Mouse (Mus musculus) hindbrain, embryonic 14.5 days (tissue): ENCODE measurements around the gene Znrf2. TPM values are rescaled to one million over a fixed set of nuclear protein-coding genes. Genes with fewer than 3 reads are reported as not detected.
"Not testable (repeated sequence)": the region's sequence is repeated elsewhere in the genome, so short reads cannot be mapped to it uniquely, and the experiment has no call there.

Source experiments
- ATAC-seq: fragments of 200-750 bp; cut with Nextera tagmentation; 2 replicates; pipeline ENCODE4 v1.8.0; 2017; ENCODE audit warnings: moderate number of reproducible peaks, mild to moderate bottlenecking, moderate TSS enrichment, moderate library complexity; ENCODE audit not compliant: low FRiP score
- DNase-seq: peaks from one replicate; pipeline ENCODE4 v3.0.0-alpha.2; 2015; ENCODE audit warnings: low spot score
- H3K27ac ChIP-seq: fragments of 300-500 bp; sonication (generic); 2 replicates; pipeline ENCODE4 v1.5.1; 2014; ENCODE audit warnings: mild to moderate bottlenecking, moderate library complexity
- H3K27me3 ChIP-seq: fragments of 300-500 bp; sonication (generic); 2 replicates; pipeline ENCODE4 v1.6.1; 2014; ENCODE audit warnings: mild to moderate bottlenecking, low read length, mixed read lengths; ENCODE audit not compliant: control insufficient read depth, insufficient read depth
- H3K36me3 ChIP-seq: fragments of 300-500 bp; sonication (generic); replicated peaks from 2 replicates; pipeline ENCODE4 v1.6.1; 2014; ENCODE audit not compliant: control insufficient read depth, insufficient read depth
- H3K4me1 ChIP-seq: fragments of 300-500 bp; sonication (generic); replicated peaks from 2 replicates; pipeline ENCODE4 v1.6.1; 2014; ENCODE audit warnings: antibody characterized with exemption, low read length, mixed read lengths; ENCODE audit not compliant: control insufficient read depth, insufficient read depth
- H3K4me2 ChIP-seq: fragments of 300-500 bp; sonication (generic); replicated peaks from 2 replicates; pipeline ENCODE4 v1.6.1; 2014; ENCODE audit warnings: mild to moderate bottlenecking, moderate library complexity
- H3K4me3 ChIP-seq: fragments of 300-500 bp; sonication (generic); replicated peaks from 2 replicates; pipeline ENCODE4 v1.5.1; 2014; ENCODE audit warnings: mild to moderate bottlenecking, low read length
- H3K9ac ChIP-seq: fragments of 300-500 bp; sonication (generic); 2 replicates; pipeline ENCODE4 v1.6.1; 2014
- H3K9me3 ChIP-seq: fragments of 300-500 bp; sonication (generic); 2 replicates; pipeline ENCODE4 v1.6.1; 2016; ENCODE audit warnings: low read length; ENCODE audit not compliant: control insufficient read depth
- WGBS: fragments of 180-500 bp; shearing (Covaris S2); extraction: QIAGEN DNeasy Blood & Tissue Kit; methylation state at CpG from one replicate; pipeline ENCODE4 v1.1.7; 2014; 5-methylcytosine and 5-hydroxymethylcytosine counted together
- polyA plus RNA-seq: library from polyadenylated mRNA; unstranded; fragments of >200 nt; fragmentation: Nextera tagmentation; extraction: Ambion mirVana; gene quantifications from 2 replicates; pipeline ENCODE4 v1.2.1, GENCODE M21; 2014

Gene Znrf2
- polyA plus RNA-seq, 1 experiment from 2014 or later, result 7.7 TPM

DNA sequence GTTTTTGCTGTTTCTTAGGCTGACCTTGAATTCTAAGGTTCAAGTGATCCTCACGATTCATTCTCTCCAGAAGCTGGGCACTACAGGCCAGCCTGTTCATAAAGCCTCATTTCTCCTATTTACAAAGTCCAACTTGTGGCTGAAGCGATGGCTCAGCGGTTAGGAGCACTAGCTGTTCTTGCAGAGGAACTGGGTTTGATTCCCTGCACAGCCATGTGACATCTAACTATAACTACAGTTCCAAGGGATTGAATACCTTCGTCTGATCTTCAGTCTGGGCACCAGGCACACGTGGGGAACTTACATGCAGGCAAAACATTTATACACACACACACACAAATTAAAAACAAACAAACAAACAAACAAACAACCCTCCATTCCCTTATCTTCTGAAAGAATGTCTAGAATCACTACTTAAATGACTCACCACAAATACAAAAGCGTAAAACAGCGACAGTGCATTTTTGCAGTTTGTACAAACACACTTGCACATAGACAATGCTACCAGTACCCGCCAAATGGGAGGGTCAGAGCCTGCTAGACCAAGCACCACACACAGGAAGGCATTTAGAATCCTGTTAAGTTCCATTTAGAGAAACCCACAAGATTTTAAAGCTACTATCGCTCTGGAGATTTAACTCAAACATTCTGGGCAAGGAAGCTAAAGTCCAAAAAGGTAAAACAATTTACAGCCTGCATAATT is 1.1 kb upstream of the Znrf2 start:
- Histone ChIP-seq H3K9me3 (no peaks in the 10 kb centered on the region), H3K9ac (no peak overlapping the region), H3K27ac (no peak overlapping the region), H3K4me2 (peak overlapping the region; percentile 58), H3K4me1 (peaks cover 24% of the 10 kb centered on the region), H3K36me3 (no peaks in the 10 kb centered on the region), H3K4me3 (no peak overlapping the region), H3K27me3 (no peaks in the 10 kb centered on the region)
- no peak for DNase-seq
- WGBS, result 84% methylated on average over 9 of the region's 9 CpGs
- no peak for ATAC-seq

- ATAC-seq (peak; percentile 49), DNase-seq (peak; percentile 64)
- H3K9ac ChIP-seq, result peak overlapping the region; percentile 85
- no peaks in the 10 kb centered on the region for H3K27me3 ChIP-seq
- peak overlapping the region; percentile 67 for H3K4me3 ChIP-seq
- H3K27ac ChIP-seq, result peak overlapping the region; percentile 96
- no peaks in the 10 kb centered on the region for H3K9me3 ChIP-seq
- H3K4me1 ChIP-seq, result peaks cover 24% of the 10 kb centered on the region
- H3K4me2 ChIP-seq, result peak overlapping the region; percentile 58
- no peaks in the 10 kb centered on the region for H3K36me3 ChIP-seq
- WGBS, result under 1% methylated on average over 39 of the region's 39 CpGs
These were observed 601 bp downstream of the Znrf2 start for GRCm38 (mm10) chr6:54817266-54817767.

GRCm38 (mm10) chr6:54818389-54818788 is 1.7 kb downstream of the Znrf2 start:
- Histone ChIP-seq H3K27me3 (no peaks in the 10 kb centered on the region), H3K9ac (peak overlapping the region; percentile 85; the same call in 1 of the 2 replicates), H3K4me2 (peak overlapping the region; percentile 58), H3K36me3 (no peaks in the 10 kb centered on the region), H3K4me3 (peak overlapping the region; percentile 67), H3K27ac (no peak overlapping the region), H3K9me3 (no peaks in the 10 kb centered on the region), H3K4me1 (peaks cover 24% of the 10 kb centered on the region)
- no peak for DNase-seq
- no peak for ATAC-seq
- 58% methylated on average over 2 of the region's 2 CpGs for WGBS

GRCm38 (mm10) chr6:54819272-54819671 is 2.6 kb downstream of the Znrf2 start:
- H3K9ac ChIP-seq, result no peak overlapping the region
- H3K4me3 ChIP-seq, result no peak overlapping the region
- H3K36me3 ChIP-seq, result no peaks in the 10 kb centered on the region
- 35% methylated on average over 4 of the region's 4 CpGs for WGBS
- DNase-seq, result no peak
- ATAC-seq, result no peak
- no peaks in the 10 kb centered on the region for H3K27me3 ChIP-seq
- 0 out of 2 replicates have a peak overlapping the region, but pooled peaks have one; percentile 0 for H3K4me2 ChIP-seq
- H3K9me3 ChIP-seq, result no peaks in the 10 kb centered on the region
- H3K4me1 ChIP-seq, result peaks cover 24% of the 10 kb centered on the region
- no peak overlapping the region for H3K27ac ChIP-seq

DNA sequence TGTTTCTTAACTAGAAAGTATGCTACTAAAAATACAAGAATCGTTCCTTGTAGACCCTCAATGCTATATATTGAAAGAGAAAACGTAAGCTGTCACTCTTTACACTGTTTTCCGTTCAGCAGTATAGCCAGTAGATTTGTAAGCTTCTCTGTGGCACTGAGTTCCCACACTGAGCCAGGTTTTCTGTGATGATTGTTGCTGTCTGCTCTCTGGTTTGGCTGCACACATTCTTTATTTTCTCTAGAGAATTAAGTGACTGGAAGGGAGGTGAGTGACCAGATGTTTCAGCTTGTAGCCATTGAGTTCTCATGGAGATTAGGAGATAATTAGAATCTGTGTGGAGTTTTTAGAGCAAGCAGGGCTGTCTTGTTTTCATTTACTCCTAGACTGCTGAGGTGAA is 3.0 kb downstream of the Znrf2 start:
- no peak for DNase-seq
- Histone ChIP-seq H3K4me2 (no peak overlapping the region), H3K4me1 (peaks cover 24% of the 10 kb centered on the region), H3K9ac (no peak overlapping the region), H3K36me3 (no peaks in the 10 kb centered on the region), H3K9me3 (no peaks in the 10 kb centered on the region), H3K27ac (no peak overlapping the region), H3K4me3 (no peak overlapping the region), H3K27me3 (no peaks in the 10 kb centered on the region)
- WGBS, result 60% methylated on average over 3 of the region's 3 CpGs
- ATAC-seq, result no peak

DNA sequence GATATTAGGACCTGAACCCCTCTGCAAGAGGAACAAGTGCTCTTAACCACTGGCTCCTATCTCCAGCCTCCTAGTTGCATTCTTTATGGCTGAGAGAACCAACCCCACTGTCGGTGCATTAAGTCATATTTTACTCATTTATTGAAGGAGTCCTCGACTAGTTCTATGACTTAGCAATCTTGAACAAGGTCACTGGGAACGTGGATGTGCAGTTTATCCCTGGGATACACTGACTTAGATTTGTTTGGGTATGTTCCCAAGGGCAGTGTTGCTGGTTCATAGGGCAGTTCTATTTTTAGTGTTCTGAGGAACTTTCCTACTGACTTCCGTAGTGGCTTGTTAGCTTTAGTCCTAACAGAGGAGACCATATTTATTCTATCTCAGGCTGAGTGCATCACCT is 5.6 kb downstream of the Znrf2 start:
- Histone ChIP-seq H3K36me3 (no peaks in the 10 kb centered on the region), H3K9ac (no peak overlapping the region), H3K4me1 (peaks cover 18% of the 10 kb centered on the region), H3K4me2 (no peak overlapping the region), H3K4me3 (no peak overlapping the region), H3K27me3 (no peaks in the 10 kb centered on the region), H3K9me3 (no peaks in the 10 kb centered on the region), H3K27ac (no peak overlapping the region)
- ATAC-seq (no peak), DNase-seq (no peak)
- WGBS, result 91% methylated on average over 4 of the region's 4 CpGs

GRCm38 (mm10) chr6:54824561-54824960 is 7.8 kb downstream of the Znrf2 start:
- not testable (repeated sequence) for H3K9me3 ChIP-seq, H3K36me3 ChIP-seq, DNase-seq, H3K4me2 ChIP-seq, H3K27ac ChIP-seq, H3K4me1 ChIP-seq, H3K27me3 ChIP-seq, ATAC-seq, H3K9ac ChIP-seq, H3K4me3 ChIP-seq
- WGBS, result 95% methylated on average over 2 of the region's 2 CpGs

DNA sequence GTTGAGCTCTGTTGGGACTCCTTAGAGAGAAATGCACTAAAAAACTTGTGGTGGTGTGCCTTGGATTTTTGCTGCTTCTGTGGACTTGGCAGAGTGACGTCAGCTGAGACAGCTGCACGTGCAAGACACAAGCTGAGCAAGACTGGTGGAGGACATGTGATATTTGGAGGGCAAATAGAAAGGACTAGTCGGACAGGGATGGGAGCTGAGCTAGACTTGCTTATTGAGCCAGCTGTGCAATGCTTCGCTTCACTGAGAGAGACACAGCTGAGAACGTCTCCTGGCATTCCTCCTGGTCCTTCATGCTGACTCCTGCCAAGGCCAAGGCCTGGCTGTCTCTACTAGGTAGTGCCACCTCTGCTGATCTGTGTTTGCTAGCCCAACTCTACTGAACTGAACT is 10.8 kb downstream of the Znrf2 start:
- Histone ChIP-seq H3K27ac (no peak overlapping the region), H3K9ac (no peak overlapping the region), H3K27me3 (no peaks in the 10 kb centered on the region), H3K9me3 (no peaks in the 10 kb centered on the region), H3K4me2 (no peak overlapping the region), H3K4me3 (no peak overlapping the region), H3K4me1 (0 out of 2 replicates have a peak, but pooled peaks cover 6% of the 10 kb centered on the region), H3K36me3 (no peaks in the 10 kb centered on the region)
- DNase-seq (no peak), ATAC-seq (no peak)
- 76% methylated on average over 5 of the region's 5 CpGs for WGBS

DNA sequence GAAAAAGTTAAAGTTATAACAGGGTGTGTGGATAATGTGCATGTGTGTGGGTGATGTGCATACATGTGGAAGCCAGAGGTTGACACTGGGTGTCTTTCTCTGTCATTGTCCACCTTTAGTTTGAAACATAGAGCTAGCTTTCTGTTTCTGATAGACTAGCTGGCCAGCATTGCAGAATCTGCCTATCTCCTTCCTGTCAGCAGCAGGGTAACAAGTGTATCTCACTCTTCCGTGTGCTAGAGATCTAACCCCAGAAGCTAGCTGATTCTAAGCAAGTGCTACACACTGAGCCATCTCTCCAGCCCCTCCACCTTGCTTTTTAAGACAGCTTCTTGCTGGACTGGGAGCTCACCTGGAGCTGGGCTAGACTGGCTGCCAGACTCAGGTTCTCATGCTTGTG is 11.6 kb downstream of the Znrf2 start:
- no peak overlapping the region for H3K4me3 ChIP-seq
- WGBS, result 93% methylated on average over 1 of the region's 1 CpGs
- H3K9ac ChIP-seq, result no peak overlapping the region
- H3K27me3 ChIP-seq, result no peaks in the 10 kb centered on the region
- 0 out of 2 replicates have a peak, but pooled peaks cover 6% of the 10 kb centered on the region for H3K4me1 ChIP-seq
- DNase-seq (no peak), ATAC-seq (no peak)
- H3K4me2 ChIP-seq, result no peak overlapping the region
- no peak overlapping the region for H3K27ac ChIP-seq
- no peaks in the 10 kb centered on the region for H3K36me3 ChIP-seq
- no peaks in the 10 kb centered on the region for H3K9me3 ChIP-seq
